Mouse (Mus musculus) heart, postnatal 10 days (tissue): Measurements from ENCODE around the gene Tra2b. TPM values are rescaled to one million over a fixed set of nuclear protein-coding genes. Genes with fewer than 3 reads are reported as not detected.
A peak's percentile ranks its signal among the peaks of the same experiment; 100 is the strongest.
"Not testable (repeated sequence)": the region's sequence is repeated elsewhere in the genome, so short reads cannot be mapped to it uniquely, and the experiment has no call there.

Experiments used
- DNase-seq, 2 experiments: peaks; one replicate each; pipeline ENCODE4 v3.0.0; 2021
- intact Hi-C: fragments of 180-260 bp; cut with DNase I; formaldehyde crosslinking; loops from one replicate; pipeline ENCODE4 v1.15.1; 2025
- total RNA-seq, 2 experiments: library from RNA; stranded (reverse); gene quantifications; 2 replicates each; pipeline ENCODE4 v1.2.3; 2021

Tra2b gene
- 10 to 100 TPM; 73.8 to 74.8 TPM for total RNA-seq

DNA sequence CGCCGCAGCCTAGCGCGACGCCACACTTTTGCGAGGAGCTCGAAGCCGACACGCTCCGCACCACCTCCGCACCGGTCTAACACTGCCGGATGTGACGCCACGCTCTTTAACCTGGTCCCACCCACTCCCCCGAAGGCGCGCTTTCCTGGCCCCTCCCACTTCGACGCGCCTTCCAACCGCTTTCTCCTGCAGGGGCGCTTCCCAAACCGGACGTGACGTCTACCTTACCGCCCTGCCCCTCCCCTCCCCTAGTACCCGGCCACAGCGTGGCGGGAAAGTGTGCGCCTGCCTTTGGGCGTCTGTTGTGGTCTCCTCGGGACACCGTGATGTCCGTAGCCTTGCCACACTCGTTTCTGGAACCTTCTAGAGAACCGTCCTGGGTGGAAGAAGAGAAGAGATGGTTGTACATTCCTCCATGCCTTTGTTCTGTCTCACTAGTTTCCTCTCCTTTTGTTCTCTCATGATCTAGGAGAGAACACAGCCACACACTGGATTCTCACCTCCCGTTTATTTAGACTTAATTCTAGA, at the start of gene Tra2b:
Gene Tra2b, minus strand, starts transcription at position 157 of the 528 bp plus-strand sequence.
- intact Hi-C loops: loop anchor here (5.0 kb wide), 2 partner anchors 104 to 171 kb away; partner anchors contain the start of genes Etv5 and Igf2bp2
- DNase-seq: peak; percentile 98 to 99

GRCm38 (mm10) chr16:22310649-22311048, 44.8 kb upstream of the Tra2b start:
- DNase-seq: peak; percentile 27 to 63
- intact Hi-C loops: loop anchor here (1.0 to 5.0 kb wide), 2 partner anchors 132 to 238 kb away; no protein-coding TSS in a partner anchor

DNA sequence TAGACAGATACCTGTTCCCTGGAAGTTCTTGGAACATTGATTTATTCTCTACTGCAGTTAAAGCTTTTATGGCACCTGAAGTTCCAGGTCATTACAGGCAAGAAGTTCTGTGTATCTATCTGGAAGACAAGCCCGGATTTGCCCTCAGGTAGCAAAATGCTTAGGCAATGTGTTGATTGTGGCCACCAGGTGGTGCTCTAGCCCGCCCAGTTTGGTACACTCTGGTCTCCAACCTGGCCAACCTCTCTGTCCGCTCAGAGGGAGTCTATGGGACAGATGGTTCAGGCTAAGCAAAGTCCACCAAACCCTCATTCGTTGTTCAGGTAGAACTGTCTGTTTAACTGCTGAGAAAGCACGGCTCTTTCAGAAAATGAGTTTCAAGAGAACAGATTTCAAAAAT, 36.8 kb upstream of the Tra2b start:
- intact Hi-C loops: loop anchor here (2.0 kb wide), 3 partner anchors 246 to 504 kb away; no protein-coding TSS in a partner anchor
- DNase-seq: peak; percentile 78 to 84

- DNase-seq: no peak
- intact Hi-C loops: no loop called here
Measured at GRCm38 (mm10) chr16:22301378-22301777, 35.6 kb upstream of the Tra2b start.

DNA sequence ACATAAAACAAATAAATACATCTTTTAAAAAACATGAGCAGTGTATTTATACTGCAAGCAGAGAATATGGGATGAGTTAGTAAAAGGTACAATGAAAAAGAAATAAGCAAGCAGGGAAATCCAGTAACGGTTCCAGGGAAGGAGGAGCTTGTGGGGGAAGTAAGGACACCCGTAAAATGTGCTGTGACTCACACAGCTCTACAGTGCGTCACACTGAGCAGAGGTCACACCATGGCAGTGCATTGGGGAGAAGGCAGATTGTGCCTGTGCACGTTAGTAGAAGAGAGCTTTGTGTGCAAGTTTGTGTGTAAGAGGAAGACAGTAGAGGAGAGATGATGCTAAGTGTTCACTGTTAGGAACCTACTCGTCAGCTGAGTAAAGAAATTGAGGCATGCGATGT, 31.1 kb upstream of the Tra2b start:
- DNase-seq: no peak
- intact Hi-C loops: no loop called here

DNA sequence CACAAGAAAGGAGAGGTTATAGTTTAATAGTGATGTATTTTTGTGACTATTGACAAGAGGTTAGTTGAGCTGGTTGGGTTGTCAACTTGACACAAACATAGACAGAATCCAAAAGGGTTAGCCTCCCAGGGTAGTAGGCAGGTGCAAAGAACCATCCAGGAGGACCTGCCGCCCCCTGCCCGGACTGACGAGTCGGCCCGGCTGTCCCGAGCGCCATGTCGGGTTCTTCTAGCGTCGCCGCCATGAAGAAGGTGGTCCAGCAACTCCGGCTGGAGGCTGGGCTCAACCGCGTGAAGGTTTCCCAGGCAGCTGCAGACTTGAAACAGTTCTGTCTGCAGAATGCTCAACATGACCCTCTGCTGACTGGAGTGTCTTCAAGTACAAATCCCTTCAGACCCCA, 29.0 kb upstream of the Tra2b start:
- not testable (repeated sequence) for DNase-seq
- intact Hi-C loops: loop anchor here (5.0 kb wide), 1 partner anchor 458 kb away; no protein-coding TSS in a partner anchor

GRCm38 (mm10) chr16:22293600-22293999, 27.8 kb upstream of the Tra2b start:
- intact Hi-C loops: loop anchor here (5.0 kb wide), 1 partner anchor 456 kb away; no protein-coding TSS in a partner anchor
- no peak for DNase-seq

DNA sequence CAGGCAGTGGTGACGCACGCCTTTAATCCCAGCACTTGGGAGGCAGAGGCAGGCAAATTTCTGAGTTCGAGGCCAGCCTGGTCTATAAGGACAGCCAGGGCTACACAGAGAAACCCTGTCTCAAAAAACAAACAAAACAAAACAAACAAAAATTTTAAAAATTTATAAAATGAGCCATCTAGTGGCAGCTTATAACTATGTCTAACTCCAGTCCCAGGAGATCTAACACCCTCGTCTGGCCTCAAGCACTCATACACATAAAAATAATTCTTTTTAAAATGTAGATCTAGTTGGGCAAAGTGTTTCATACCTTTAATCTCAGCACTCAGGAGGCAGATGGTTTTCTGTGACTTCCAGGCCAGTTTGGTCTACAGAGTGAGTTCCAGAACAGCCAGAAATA, 26.6 kb upstream of the Tra2b start:
- intact Hi-C loops: loop anchor here (5.0 kb wide), 1 partner anchor 455 kb away; no protein-coding TSS in a partner anchor
- no peak for DNase-seq

GRCm38 (mm10) chr16:22289643-22290042, 23.8 kb upstream of the Tra2b start:
- intact Hi-C loops: loop anchor here (2.0 to 5.0 kb wide), 2 partner anchors 183 to 452 kb away; no protein-coding TSS in a partner anchor
- peak in 1 of 2 experiments; percentile 8 for DNase-seq

DNA sequence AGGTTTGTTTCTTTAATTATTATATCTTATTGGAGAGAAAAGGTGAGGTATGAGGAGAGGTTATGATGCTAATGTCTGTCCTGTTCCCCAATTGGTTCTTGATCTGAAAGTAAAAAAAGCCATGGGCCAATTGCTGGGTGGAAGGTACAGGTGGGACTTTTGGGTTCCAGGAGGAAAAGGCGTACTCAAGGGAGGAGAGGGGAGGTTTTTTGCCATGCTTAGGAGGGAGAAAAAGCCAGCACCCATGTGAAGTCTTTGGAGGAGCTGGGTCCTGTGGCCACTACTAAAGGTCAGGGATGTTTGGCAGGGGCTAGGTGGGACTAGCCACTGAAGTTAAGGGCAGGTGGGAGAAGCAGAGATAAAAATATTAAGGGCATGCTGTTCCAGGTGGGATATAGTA, 21.2 kb upstream of the Tra2b start:
- no peak for DNase-seq
- intact Hi-C loops: no loop called here

DNA sequence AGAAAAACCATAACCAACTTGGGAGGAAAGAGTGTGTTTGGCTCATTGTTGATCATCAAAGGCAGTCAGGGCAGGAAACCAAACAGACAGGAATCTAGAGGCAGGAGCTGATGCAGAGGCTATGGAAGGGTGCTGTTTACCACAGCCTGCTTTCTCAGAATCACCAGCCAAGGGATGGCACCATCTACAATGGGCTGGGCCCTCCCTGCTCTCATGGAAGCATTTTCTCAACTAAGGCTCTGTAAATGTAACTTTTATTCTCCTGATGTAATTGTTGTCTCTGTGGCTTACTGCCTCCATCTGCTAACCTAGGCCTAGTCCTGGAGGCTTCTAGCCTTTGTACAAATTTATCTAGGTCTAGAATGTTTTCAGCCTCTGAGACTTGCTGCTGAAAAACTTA, 10.7 kb upstream of the Tra2b start:
- no peak for DNase-seq
- intact Hi-C loops: no loop called here

DNA sequence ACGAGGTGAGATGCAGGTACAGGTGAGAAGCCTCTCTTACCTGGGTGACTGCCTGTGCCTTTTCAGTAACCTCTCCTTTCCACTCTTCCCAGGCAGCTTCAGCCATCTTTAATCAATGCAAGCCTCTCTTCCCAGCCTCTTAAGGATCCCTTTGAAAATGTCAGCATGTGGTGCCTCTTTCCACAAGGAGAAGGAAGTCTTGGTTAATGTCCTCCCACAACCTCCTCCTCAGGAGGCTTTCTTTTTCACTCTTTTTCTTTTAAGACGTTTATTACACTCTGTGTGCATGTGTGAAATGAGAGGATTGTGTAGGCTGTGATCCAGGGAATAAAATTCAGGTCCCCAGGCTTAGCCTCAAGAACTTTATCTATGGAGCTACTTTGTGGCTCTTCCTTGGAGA, 9.3 kb upstream of the Tra2b start:
- no peak for DNase-seq
- intact Hi-C loops: no loop called here

- DNase-seq: no peak
- intact Hi-C loops: no loop called here
Measured at GRCm38 (mm10) chr16:22270491-22270890, 4.7 kb upstream of the Tra2b start.

GRCm38 (mm10) chr16:22266384-22266783, 579 bp upstream of the Tra2b start:
- intact Hi-C loops: loop anchor here (5.0 kb wide), 2 partner anchors 104 to 171 kb away; partner anchors contain the start of genes Etv5 and Igf2bp2
- DNase-seq: no peak

DNA sequence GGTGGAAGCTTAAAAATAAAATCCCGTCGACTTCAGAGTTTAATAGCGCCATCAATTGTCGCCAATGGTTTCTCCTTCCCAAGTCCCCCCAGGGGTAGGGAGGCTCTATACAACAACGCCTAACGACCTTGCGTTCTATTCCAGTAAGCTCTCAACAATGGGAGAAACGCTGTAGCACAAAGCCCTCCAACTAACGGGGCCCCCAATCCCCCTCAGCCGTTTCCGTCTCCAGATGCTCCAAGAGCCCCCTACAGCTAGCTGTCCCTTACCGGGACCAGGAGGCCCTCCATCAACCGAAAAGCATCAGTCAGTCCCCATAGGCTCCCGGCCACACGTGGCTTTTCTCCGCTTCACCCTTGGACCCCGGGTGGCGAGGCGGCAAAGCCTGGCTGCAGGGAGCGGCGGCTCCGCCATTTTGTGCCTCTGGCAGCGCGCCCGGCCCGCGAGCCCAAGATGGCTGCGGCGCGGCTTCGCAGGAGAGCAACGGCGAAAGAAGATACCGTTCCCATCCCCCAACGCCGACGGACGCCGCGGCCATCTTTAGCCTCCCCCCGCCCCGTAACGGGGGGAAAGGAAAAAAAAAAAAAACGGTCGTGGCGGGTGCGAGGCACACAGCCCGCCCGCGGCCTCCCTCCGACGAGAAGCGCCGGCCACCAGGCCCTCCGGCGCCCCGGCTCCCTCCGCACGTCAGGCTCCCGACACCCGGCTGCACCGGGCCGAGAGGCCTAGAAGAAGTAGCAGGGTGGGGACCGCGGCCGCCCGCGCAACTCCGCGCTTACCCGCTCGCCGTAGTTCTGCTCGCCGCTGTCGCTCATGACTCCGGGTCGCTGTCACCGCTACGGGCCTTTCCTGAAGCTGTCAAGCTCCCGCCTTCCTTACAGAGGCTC, 600 bp downstream of the Tra2b start:
- intact Hi-C loops: loop anchor here (5.0 kb wide), 2 partner anchors 103 to 172 kb away; partner anchors contain the start of genes Etv5 and Igf2bp2
- peak; percentile 91 to 92 for DNase-seq

DNA sequence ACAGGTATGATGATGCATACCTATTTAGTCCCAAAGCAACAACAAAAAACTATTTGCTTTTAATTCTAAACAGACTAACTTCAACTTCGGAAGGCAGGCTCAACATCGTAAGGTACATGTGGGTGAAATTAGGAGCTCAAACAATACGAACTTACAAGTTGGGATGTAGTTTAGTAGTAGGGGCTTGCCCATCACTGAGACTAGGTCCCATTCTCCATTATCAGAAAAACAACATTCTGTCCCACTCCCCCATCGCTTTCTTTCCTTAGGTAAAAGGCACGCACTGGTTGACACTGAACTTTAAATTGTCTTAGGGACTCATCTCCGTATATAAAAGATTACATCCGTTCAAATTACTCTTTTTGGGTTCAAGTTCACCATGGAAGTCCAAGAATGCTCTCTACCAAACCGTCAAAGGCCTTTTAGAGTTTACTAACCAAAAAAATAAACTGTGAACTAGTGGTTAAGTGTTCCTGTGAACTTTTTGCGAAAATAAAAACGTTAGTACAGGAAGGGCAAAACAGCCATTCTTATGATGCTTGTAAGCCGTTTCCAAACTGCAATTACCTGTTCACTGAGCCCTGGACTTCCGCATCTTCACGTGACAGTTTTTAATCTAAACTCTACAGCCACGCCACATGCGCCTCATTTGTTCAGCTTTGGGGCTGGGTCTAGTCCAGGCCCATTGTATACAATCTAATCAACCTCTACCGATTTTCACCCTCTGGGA, 1.4 kb downstream of the Tra2b start:
- DNase-seq: no peak
- intact Hi-C loops: no loop called here

- DNase-seq: no peak
- intact Hi-C loops: no loop called here
Measured at GRCm38 (mm10) chr16:22263124-22263523, 2.7 kb downstream of the Tra2b start.

- no peak for DNase-seq
- intact Hi-C loops: no loop called here
Measured at GRCm38 (mm10) chr16:22261563-22261962, 4.2 kb downstream of the Tra2b start.

DNA sequence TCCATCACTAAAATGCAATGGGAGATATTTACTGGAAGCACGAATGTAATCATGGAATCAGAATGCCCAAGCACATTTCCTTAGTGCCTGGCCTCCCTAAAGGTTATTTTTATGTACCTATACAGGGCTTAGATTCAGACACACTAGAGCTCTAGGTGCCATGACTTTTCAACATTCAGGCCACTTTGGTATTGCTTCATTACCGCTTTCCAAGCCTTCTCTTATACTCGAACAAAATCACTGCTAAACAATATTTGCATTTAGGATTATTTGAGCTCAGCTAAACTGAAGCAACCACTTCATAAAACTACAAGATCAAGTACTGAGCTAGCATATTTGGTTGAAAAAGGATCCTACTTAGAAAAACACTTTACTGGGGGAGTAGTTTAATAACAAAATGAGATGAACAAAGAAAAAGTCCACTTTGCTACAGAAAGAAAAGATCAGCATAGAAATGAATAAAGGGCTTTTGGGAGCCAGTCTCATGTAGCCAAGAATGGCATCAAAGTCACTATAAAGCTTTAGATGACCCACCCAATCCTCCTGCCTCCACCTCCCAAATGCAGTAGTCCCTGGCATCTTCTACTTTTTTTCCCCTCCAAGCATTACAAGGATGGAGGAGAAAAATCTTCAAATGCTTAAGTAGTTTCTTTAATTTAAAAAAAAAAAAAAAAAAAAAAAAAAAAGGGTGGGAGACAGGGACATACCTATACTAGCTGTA, 5.2 kb downstream of the Tra2b start:
- intact Hi-C loops: no loop called here
- no peak for DNase-seq

GRCm38 (mm10) chr16:22252255-22252654, 13.6 kb downstream of the Tra2b start:
- DNase-seq, intact Hi-C loops: not testable (repeated sequence)
